Mouse (Mus musculus) olfactory bulb, adult 2 months (tissue): ENCODE measurements at regions not wholly inside any gene's neighbourhood (a gene's known extent, or its start where the extent isn't known, plus 50 kb on each side); places are given as distances from the start of the nearest gene placed in this dataset.
A peak's percentile ranks its signal among the peaks of the same experiment; 100 is the strongest.

Source experiments
- H3K27ac ChIP-seq: fragments of 200-500 bp; 2 replicates; pipeline ENCODE4 v1.5.1; 2012; ENCODE audit warnings: low read depth, low read length; ENCODE audit not compliant: insufficient read depth
- H3K4me1 ChIP-seq: fragments of 200-500 bp; 2 replicates; pipeline ENCODE4 v1.6.1; 2012; ENCODE audit warnings: low read length; ENCODE audit not compliant: control insufficient read depth, insufficient read depth
- H3K4me3 ChIP-seq: fragments of 200-500 bp; 2 replicates; pipeline ENCODE4 v1.5.1; 2012; ENCODE audit warnings: mild to moderate bottlenecking, low read depth, low read length, moderate library complexity; ENCODE audit not compliant: insufficient read depth
- CTCF ChIP-seq: fragments of 200-500 bp; IDR thresholded peaks from 2 replicates; pipeline ENCODE4 v1.5.1; 2012; ENCODE audit warnings: low read depth, mild to moderate bottlenecking, low read length, moderate library complexity; ENCODE audit not compliant: insufficient read depth
- POLR2A ChIP-seq: fragments of 200-500 bp; IDR thresholded peaks from 2 replicates; pipeline ENCODE4 v1.6.1; 2012; ENCODE audit warnings: mild to moderate bottlenecking, low read depth, low read length, moderate library complexity; ENCODE audit not compliant: insufficient read depth
- WGBS: fragments of 180-500 bp; shearing (Covaris S2); methylation state at CpG from one replicate; pipeline ENCODE4 v1.1.7; 2018; 5-methylcytosine and 5-hydroxymethylcytosine counted together

DNA sequence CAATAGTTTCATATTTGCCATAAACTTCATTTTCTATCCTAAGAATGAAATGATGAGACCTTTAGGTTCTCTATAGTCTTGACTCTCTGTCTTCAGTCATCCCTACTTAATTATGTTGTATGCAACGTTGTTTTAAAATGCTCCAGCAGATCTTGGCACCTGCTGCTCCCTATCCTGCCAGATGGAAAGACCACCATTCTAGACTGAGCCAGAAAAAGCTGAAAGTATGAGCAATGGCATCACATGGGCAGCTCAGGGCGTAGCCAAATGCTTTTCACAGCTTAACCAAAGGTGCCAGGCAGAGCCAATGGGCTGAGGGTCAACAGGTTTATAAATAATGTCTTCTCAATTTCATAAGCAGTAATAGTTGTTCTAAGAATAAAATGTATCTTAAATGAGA is 190.2 kb upstream of the Cdh20 start:
- 56% methylated on average over 2 of the region's 2 CpGs for WGBS
- no peak for TF ChIP-seq CTCF
- TF ChIP-seq POLR2A: no peak
- Histone ChIP-seq H3K4me3 (no peak overlapping the region), H3K27ac (no peak overlapping the region), H3K4me1 (no peaks in the 10 kb centered on the region)

GRCm38 (mm10) chr1:104584123-104584522 is 184.2 kb upstream of the Cdh20 start:
- no peak for TF ChIP-seq POLR2A
- no peak for TF ChIP-seq CTCF
- WGBS: 89% methylated on average over 3 of the region's 3 CpGs
- H3K27ac ChIP-seq: no peak overlapping the region
- no peak overlapping the region for H3K4me3 ChIP-seq
- H3K4me1 ChIP-seq: no peaks in the 10 kb centered on the region

GRCm38 (mm10) chr1:104586985-104587384 is 181.3 kb upstream of the Cdh20 start:
- H3K4me3 ChIP-seq: no peak overlapping the region
- TF ChIP-seq POLR2A: no peak
- TF ChIP-seq CTCF: no peak
- H3K4me1 ChIP-seq: no peaks in the 10 kb centered on the region
- H3K27ac ChIP-seq: no peak overlapping the region
- 63% methylated on average over 6 of the region's 6 CpGs for WGBS

DNA sequence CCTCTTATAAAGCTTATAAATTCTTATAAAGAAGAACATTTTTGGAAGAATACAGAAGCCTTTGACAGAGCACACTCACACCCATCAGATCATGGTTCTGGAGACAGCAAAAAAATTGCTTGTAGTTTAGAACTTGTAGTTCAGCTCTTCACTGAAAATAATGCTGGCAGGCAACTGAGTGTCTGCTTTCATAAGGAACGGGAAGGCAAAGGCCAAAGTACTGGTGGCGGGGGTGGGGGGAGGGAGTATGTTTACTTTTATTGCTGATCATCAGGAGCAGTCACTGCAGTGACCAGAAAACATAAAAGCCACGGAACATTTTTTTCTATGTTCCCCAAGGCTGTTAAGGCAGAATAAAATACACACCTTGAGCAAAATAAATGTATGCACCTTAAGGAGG is 163.0 kb upstream of the Cdh20 start:
- 80% methylated on average over 3 of the region's 3 CpGs for WGBS
- Histone ChIP-seq H3K4me1 (no peaks in the 10 kb centered on the region), H3K4me3 (no peak overlapping the region), H3K27ac (no peak overlapping the region)
- TF ChIP-seq POLR2A (no peak), CTCF (no peak)

DNA sequence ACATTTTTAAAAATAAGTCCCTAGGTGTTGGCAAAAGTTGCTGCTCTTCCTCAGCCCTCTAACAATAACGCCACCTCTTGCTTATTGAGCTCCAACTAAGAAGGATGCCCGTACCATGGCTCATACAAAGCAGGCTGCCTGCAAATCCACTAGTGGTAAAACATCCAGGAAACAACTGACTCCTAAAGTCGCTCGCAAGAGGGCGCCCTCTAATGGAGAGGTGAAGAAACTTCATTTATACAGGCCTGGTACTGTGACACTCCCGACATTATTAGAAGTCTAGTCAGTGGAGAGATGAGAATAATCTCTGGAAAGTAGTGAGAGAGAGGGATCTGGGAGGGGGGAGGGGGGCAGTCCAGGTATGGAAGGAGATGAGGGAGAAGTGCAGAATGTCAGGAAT is 158.9 kb upstream of the Cdh20 start:
- TF ChIP-seq POLR2A: no peak
- no peak for TF ChIP-seq CTCF
- WGBS: 48% methylated on average over 6 of the region's 6 CpGs

DNA sequence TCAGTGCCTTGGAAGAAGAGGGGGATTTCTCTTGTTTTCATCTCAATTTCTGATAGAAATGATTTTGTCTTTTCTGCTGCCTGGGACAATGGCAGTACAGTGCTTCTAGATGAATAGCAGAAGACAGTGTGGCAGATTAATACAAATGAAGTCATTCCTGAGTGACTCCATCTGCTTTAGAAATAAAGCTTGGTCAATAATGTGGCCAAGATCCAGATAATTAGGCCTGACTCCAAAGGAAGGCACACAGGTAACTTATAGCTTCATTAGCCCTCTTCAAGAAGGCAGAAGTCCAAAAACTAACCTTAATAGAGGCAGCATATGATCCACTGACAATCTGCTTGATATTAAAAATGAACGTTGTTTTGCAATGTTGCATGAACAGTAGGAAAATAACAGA is 151.0 kb upstream of the Cdh20 start:
- 92% methylated on average over 1 of the region's 1 CpGs for WGBS
- TF ChIP-seq CTCF (no peak), POLR2A (no peak)
- Histone ChIP-seq H3K4me3 (no peak overlapping the region), H3K27ac (no peak overlapping the region), H3K4me1 (no peaks in the 10 kb centered on the region)

More for the DNA sequence above, 158.9 kb upstream of the Cdh20 start:
- Histone ChIP-seq H3K27ac (no peak overlapping the region), H3K4me1 (no peaks in the 10 kb centered on the region), H3K4me3 (no peak overlapping the region)

DNA sequence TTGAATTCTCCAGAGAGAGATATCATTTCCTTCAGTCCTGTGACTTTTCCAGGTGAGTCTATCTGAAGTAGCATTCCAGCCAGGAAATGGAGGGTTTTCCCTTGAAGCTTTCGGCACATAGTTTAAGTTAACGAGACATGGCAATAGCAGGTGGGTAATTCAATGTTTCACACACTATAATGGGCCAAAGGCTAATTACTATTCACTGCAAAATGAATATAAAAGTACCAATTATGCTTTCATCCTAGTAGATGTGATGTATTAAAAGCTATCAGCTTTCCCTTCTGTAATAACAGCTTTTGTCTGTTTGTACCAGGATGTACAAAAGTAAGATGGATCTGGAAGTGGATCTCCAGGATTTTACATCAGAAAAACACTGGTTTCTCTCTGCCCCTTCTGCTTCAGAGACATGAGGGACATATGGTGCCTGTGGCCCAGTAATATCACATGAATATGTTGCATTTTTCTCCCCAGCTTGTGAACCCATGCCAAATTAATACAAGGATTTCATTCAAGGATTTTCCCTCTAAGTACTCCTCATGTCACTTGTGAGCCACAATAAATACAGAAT is 148.4 kb upstream of the Cdh20 start:
- no peaks in the 10 kb centered on the region for H3K4me1 ChIP-seq
- 18% methylated on average over 2 of the region's 2 CpGs for WGBS
- TF ChIP-seq POLR2A (no peak), CTCF (no peak)
- no peak overlapping the region for H3K4me3 ChIP-seq
- 0 out of 2 replicates have a peak overlapping the region, but pooled peaks have one; percentile 3 for H3K27ac ChIP-seq

DNA sequence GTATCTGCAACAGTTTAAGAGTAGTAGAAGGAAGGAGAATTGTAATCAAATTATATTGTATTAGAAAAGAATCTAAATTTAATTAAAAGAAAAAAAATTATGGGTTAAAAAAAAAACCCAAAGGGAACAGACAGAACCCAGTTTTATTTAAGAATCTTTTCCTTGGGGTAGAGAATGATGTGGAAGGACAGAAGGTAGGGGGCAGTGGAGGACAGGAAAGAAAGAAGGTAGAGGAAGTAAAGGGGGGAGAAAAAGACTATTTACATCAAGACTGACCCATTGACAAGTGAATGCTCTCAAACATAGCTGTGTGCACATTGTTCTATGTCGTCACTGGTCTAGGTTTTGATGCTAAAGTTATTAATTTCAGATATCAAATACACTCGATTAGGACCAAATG is 142.8 kb upstream of the Cdh20 start:
- TF ChIP-seq CTCF (no peak), POLR2A (no peak)
- Histone ChIP-seq H3K4me3 (no peak overlapping the region), H3K4me1 (no peaks in the 10 kb centered on the region), H3K27ac (no peak overlapping the region)
- WGBS: 80% methylated on average over 2 of the region's 2 CpGs

- 67% methylated on average over 1 of the region's 1 CpGs for WGBS
These were observed 115.9 kb upstream of the Cdh20 start for GRCm38 (mm10) chr1:104652405-104652804.

More at GRCm38 (mm10) chr1:104652405-104652804, 115.9 kb upstream of the Cdh20 start:
- no peaks in the 10 kb centered on the region for H3K4me1 ChIP-seq
- TF ChIP-seq POLR2A: no peak
- H3K4me3 ChIP-seq: no peak overlapping the region
- H3K27ac ChIP-seq: no peak overlapping the region
